Mouse (Mus musculus) neutrophil, adult 65 days (primary cell): ENCODE measurements around the gene Lmx1a. TPM values are rescaled to one million over a fixed set of nuclear protein-coding genes. Genes with fewer than 3 reads are reported as not detected.

Experiments
- total RNA-seq: library from RNA; stranded (reverse); gene quantifications from 2 replicates; pipeline ENCODE4 v1.2.4, GENCODE M21; 2023

Lmx1a gene
- total RNA-seq = not detected in 2 replicates

DNA sequence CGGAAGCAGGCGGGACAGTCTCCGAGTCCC lies at the start of gene Lmx1a:
TSS of gene Lmx1a (plus strand) at position 6 of the 30 bp plus-strand sequence.

Other genes with a start within 250 kb of the Lmx1a start
- not detected in 2 replicates for gene Lrrc52, start 222.5 kb upstream of the Lmx1a start, total RNA-seq
- not detected in 2 replicates for gene Rxrg, start 90.9 kb upstream of the Lmx1a start, total RNA-seq